Mouse (Mus musculus) left cerebral cortex, postnatal 36 days (tissue): ENCODE measurements around the gene Hmgcl. TPM values are rescaled to one million over a fixed set of nuclear protein-coding genes. Genes with fewer than 3 reads are reported as not detected.

ENCODE experiments used
- total RNA-seq, 2 experiments: library from RNA; stranded (reverse); gene quantifications; 2 replicates each; pipeline ENCODE4 v1.2.3; 2021

The Hmgcl gene
- total RNA-seq, 2 experiments from 2014 or later: 28.9 to 30.6 TPM

Other genes with a start within 250 kb of the Hmgcl start
- gene Il22ra1, start 218.3 kb upstream of the Hmgcl start, total RNA-seq: under 1 TPM; 0.12 to 0.20 TPM
- gene Myom3, start 186.7 kb upstream of the Hmgcl start, total RNA-seq: 1 to 10 TPM; 1.5 to 1.8 TPM
- 10 to 100 TPM; 51.3 to 88.9 TPM for gene Srsf10, start 90.7 kb upstream of the Hmgcl start, total RNA-seq
- gene Pnrc2, start 72.6 kb upstream of the Hmgcl start, total RNA-seq: 10 to 100 TPM; 41.2 to 44.6 TPM
- under 1 TPM; 0.12 to 0.14 TPM for gene Cnr2, start 51.1 kb upstream of the Hmgcl start, total RNA-seq
- gene Fuca1, start 25.7 kb upstream of the Hmgcl start, total RNA-seq: 10 to 100 TPM; 31.7 to 40.0 TPM
- 10 to 100 TPM; 22.4 to 24.1 TPM for gene Gale, start 17.3 kb downstream of the Hmgcl start, total RNA-seq
- gene Lypla2, start 26.2 kb downstream of the Hmgcl start, total RNA-seq: 10 to 100 TPM; 80.0 to 86.1 TPM
- 10 to 100 TPM; 82.7 to 91.9 TPM for gene Pithd1, start 40.8 kb downstream of the Hmgcl start, total RNA-seq
- 10 to 100 TPM; 27.7 to 29.4 TPM for gene Eloa, start 75.3 kb downstream of the Hmgcl start, total RNA-seq
- gene Rpl11, start 107.0 kb downstream of the Hmgcl start, total RNA-seq: 100 to 1,000 TPM; 248 to 256 TPM
- 10 to 100 TPM; 35.3 to 40.7 TPM for gene Id3, start 197.0 kb downstream of the Hmgcl start, total RNA-seq
- under 1 TPM; 0.61 to 0.72 TPM for gene E2f2, start 225.9 kb downstream of the Hmgcl start, total RNA-seq